Mouse (Mus musculus) left cerebral cortex, postnatal 4 days (tissue): ENCODE results near the gene Ear14. TPM values are rescaled to one million over a fixed set of nuclear protein-coding genes. Genes with fewer than 3 reads are reported as not detected.
"Not testable (repeated sequence)": the region's sequence is repeated elsewhere in the genome, so short reads cannot be mapped to it uniquely, and the experiment has no call there.

Experiments used
- DNase-seq: peaks from one replicate; pipeline ENCODE4 v3.0.0-alpha.2; 2022
- intact Hi-C: fragments of 180-260 bp; cut with DNase I; formaldehyde crosslinking; loops from one replicate; pipeline ENCODE4 v1.15.1; 2025
- total RNA-seq, 2 experiments: library from RNA; stranded (reverse); gene quantifications; 2 replicates each; pipeline ENCODE4 v1.2.3; 2021

The Ear14 gene
- total RNA-seq, 2 experiments from 2014 or later, result not detected

DNA sequence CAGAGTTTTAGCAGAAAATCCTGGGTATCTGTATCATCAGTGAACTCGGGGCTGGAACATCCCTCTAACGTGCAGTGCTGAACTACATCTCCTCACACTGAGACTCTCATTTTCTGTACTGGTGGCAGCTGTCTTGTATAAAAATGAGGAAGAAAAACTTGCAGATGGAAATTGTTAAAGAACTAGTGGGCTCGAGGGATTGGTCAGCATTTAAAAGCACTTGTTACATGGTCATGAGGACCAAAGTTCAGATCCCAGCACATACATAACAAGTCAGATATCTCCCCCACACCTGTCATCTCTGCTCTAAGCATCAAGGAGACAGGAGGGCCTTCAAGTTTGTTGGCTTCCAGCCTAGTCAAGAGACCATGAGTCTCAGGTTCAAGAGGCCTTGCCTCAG is 47.2 kb downstream of the Ear14 start:
- intact Hi-C loops, result no loop called here

DNA sequence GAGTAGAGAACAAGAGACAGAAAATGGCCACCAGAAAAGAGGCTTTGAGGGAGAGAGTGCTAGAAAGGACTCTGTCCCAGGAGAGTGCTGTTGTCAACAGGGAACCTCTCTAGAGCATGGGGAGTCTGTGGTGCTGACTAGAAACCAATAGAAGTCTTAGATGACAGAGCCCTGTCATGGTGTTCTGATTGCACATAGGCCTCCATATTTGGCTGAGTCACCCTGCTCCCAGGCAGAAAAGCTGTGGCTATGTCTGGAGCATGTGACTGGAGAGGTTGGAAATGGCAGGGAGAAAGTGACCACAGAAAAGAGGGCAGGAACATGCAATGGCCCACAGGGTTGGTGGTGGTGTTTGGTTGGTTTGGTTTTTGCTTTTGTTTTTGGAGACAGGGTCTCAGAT is 49.0 kb downstream of the Ear14 start:
- intact Hi-C loops, DNase-seq: not testable (repeated sequence)

More for the DNA sequence above, 47.2 kb downstream of the Ear14 start:
- DNase-seq, result no peak

DNA sequence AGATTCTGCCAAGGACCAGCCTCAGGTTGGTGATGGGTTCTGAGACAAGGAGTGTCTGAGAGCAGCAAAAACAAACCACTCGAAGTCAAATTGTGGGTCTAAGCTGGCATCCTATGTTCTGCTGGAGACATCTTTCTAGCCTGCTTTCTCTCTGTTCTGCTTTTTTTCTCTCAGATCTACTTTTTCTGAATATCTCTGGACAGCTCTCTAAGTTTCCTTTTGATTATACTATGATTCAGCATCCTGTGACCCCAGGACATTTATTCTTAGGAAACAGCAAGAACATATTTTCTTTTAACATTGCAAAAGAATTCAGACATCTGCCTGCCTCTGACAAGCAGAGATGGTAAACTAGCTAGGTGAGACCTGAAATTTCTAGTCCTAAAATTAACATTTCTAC is 50.4 kb downstream of the Ear14 start:
- intact Hi-C loops, result no loop called here
- DNase-seq, result no peak

Other genes starting within 250 kb of the Ear14 start
- 1 to 10 TPM in 1 of 2 experiments, under 1 TPM in 1; 0.78 to 1.0 TPM for gene Pnp2, start 247.4 kb upstream of the Ear14 start, total RNA-seq
- under 1 TPM in 1 of 2 experiments, not detected in 1; 0.24 TPM for gene Rnase10, start 195.6 kb upstream of the Ear14 start, total RNA-seq
- gene Rnase9, start 161.5 kb upstream of the Ear14 start, total RNA-seq, result not detected
- gene Rnase11, start 153.2 kb upstream of the Ear14 start, total RNA-seq, result not detected
- not detected for gene Rnase12, start 145.7 kb upstream of the Ear14 start, total RNA-seq
- gene Olfr750, start 129.0 kb upstream of the Ear14 start, total RNA-seq, result not detected
- gene Rnase4, start 112.3 kb upstream of the Ear14 start, total RNA-seq, result 10 to 100 TPM; 10.3 to 11.0 TPM
- 1 to 10 TPM; 2.1 TPM for gene Ang, start 112.2 kb upstream of the Ear14 start, total RNA-seq
- gene Eddm3b, start 89.0 kb upstream of the Ear14 start, total RNA-seq, result not detected
- under 1 TPM in 1 of 2 experiments, not detected in 1; 0.32 TPM for gene Rnase6, start 79.5 kb upstream of the Ear14 start, total RNA-seq
- under 1 TPM in 1 of 2 experiments, not detected in 1; 0.48 TPM for gene Rnase1, start 56.6 kb upstream of the Ear14 start, total RNA-seq
- gene Rnase2b, start 41.1 kb upstream of the Ear14 start, total RNA-seq, result not detected
- not detected for gene Ang2, start 4.2 kb upstream of the Ear14 start, total RNA-seq
- gene Rnase2a, start 52.7 kb downstream of the Ear14 start, total RNA-seq, result not detected
- gene Gm7247, start 158.4 kb downstream of the Ear14 start, total RNA-seq, result not detected
- gene Vmn2r88, start 207.4 kb downstream of the Ear14 start, total RNA-seq, result not detected
- gene Vmn2r89, start 248.5 kb downstream of the Ear14 start, total RNA-seq, result not detected